Mouse (Mus musculus) spleen, postnatal 0 days (tissue): Measurements from ENCODE around the gene Calcoco1. TPM values are rescaled to one million over a fixed set of nuclear protein-coding genes. Genes with fewer than 3 reads are reported as not detected.

ENCODE experiments used
- microRNA counts: library from miRNA; unstranded; fragments of <30 nt; microRNA quantifications from one replicate; lab custom pipeline; 2015
- polyA plus RNA-seq: library from polyadenylated mRNA; unstranded; fragments of >200 nt; fragmentation: Nextera tagmentation; extraction: Ambion mirVana; gene quantifications from 2 replicates; pipeline ENCODE4 v1.2.1, GENCODE M21; 2015

Gene Calcoco1
- polyA plus RNA-seq, result 17.6 and 23.3 TPM in 2 replicates

DNA sequence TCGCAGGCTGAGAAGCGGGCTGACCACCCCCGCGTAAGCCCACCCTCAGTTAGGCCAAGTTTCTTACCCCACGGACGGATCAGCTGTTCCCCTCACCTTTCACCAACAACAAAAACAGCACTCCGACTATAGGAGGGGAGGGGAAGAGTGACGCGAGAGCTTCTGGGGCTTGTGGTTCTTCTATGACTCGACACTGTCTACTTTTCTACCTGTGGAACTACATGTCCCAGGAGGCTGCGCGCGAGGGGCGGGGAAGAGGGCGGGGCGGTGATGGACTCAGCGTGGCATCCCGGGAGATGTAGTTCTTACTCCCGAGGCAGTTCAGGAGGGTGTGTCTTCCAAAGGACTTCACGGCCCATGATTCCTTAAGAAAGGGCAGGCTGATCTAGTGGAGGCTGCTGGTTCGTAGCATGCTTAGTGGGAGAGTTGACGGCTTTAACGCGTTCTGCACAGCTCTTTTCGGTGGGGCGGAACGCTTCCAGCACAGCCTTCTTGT, at the start of gene Calcoco1:
TSS of gene Calcoco1 (minus strand) at position 199 of the 496 bp plus-strand sequence.

GRCm38 (mm10) chr15:102672215-102673071, 49.5 kb downstream of the Calcoco1 start, which contains the start of gene Atp5g2:
Gene Atp5g2 (minus strand): TSS chr15:102672352.

MicroRNAs within 50 kb of the gene (microRNA counts, 519-probe panel; counts per million panel counts)
- microRNA mmu-miR-688 (lab: Ali Mortazavi, UCI), result 88.3 counts per million

Other genes starting within 250 kb of the Calcoco1 start
- not detected in 2 replicates for gene Gm10337, start 218.5 kb downstream of the Calcoco1 start, polyA plus RNA-seq
- 2.1 and 2.6 TPM in 2 replicates for gene Map3k12, start 205.1 kb downstream of the Calcoco1 start, polyA plus RNA-seq
- gene Tarbp2, start 204.0 kb downstream of the Calcoco1 start, polyA plus RNA-seq, result 34.0 and 36.9 TPM in 2 replicates
- gene Npff, start 197.2 kb downstream of the Calcoco1 start, polyA plus RNA-seq, result 1.6 and 2.4 TPM in 2 replicates
- 0.23 TPM in 1 of 2 replicates, not detected in the other for gene Gm28047, start 97.1 kb downstream of the Calcoco1 start, polyA plus RNA-seq
- gene Atf7, start 96.7 kb downstream of the Calcoco1 start, polyA plus RNA-seq, result 19.3 and 21.0 TPM in 2 replicates
- 55.7 and 56.8 TPM in 2 replicates for gene Atp5g2, start 49.8 kb downstream of the Calcoco1 start, polyA plus RNA-seq
- not detected in 2 replicates for gene Hoxc13, start 198.9 kb upstream of the Calcoco1 start, polyA plus RNA-seq
- gene Hoxc12, start 214.6 kb upstream of the Calcoco1 start, polyA plus RNA-seq, result not detected in 2 replicates
- gene Hoxc11, start 232.2 kb upstream of the Calcoco1 start, polyA plus RNA-seq, result not detected in 2 replicates
- not detected in 2 replicates for gene Hoxc10, start 244.6 kb upstream of the Calcoco1 start, polyA plus RNA-seq
- gene Hoxc5, start 245.3 kb upstream of the Calcoco1 start, polyA plus RNA-seq, result 0.55 and 0.61 TPM in 2 replicates